ENCODE assay signal across 8 mouse cellular contexts in genomic region chr12:86824860-86825583, GRCm38 (mm10). TPM values are rescaled to one million over a fixed set of nuclear protein-coding genes. Genes with fewer than 3 reads are reported as not detected.
DNase-seq lines count a peak whose midpoint lies in the region; ATAC-seq lines count a peak whose summit lies in the region.

No protein-coding gene starts in this region.

- intact Hi-C loops in gastrocnemius, postnatal 14 days (cut with DNase I; ENCODE audit: low total_unique reads): no loop called here

- peak; percentile 67 for ATAC-seq in activated CD4-positive, CD25-positive, alpha-beta regulatory T cell, adult 4 months

- H3K27me3 ChIP-seq in limb, embryonic 10.5 days (ENCODE audit: low read depth, poor library complexity, severe bottlenecking): no peaks in the 10 kb centered on the region
- peaks cover 19% of the 10 kb centered on the region for H3K27me3 ChIP-seq in midbrain, embryonic 10.5 days (ENCODE audit: low read depth, poor library complexity, severe bottlenecking)

- WGBS in limb, embryonic 10.5 days: 23% methylated on average over 14 of the region's 14 CpGs
- WGBS in midbrain, embryonic 10.5 days: 7% methylated on average over 14 of the region's 14 CpGs

- peak; percentile 58 to 72 for DNase-seq in cerebellum, postnatal 25 days
- DNase-seq in gastrocnemius, postnatal 14 days: peak; percentile 92
- DNase-seq in induced T-regulatory cell, adult 2 months (ENCODE audit: low read depth): peak; percentile 93
- DNase-seq in limb, embryonic 10.5 days (ENCODE audit: low spot score): peak; percentile 55
- peak; percentile 66 for DNase-seq in midbrain, embryonic 10.5 days (ENCODE audit: low spot score)
- DNase-seq in right cerebral cortex, postnatal 4 days: peak; percentile 71
- DNase-seq in yolk sac, embryonic 10.5 days (ENCODE audit: low spot score): peak; percentile 25

- no peaks in the 10 kb centered on the region for H3K9me3 ChIP-seq in limb, embryonic 10.5 days (replicated peaks)
- no peaks in the 10 kb centered on the region for H3K9me3 ChIP-seq in midbrain, embryonic 10.5 days (replicated peaks)

- H3K4me3 ChIP-seq in limb, embryonic 10.5 days: peak overlapping the region; percentile 6; the same call in 1 of the 2 replicates
- H3K4me3 ChIP-seq in midbrain, embryonic 10.5 days: peak overlapping the region; percentile 38

- H3K36me3 ChIP-seq in limb, embryonic 10.5 days: no peaks in the 10 kb centered on the region
- no peaks in the 10 kb centered on the region for H3K36me3 ChIP-seq in midbrain, embryonic 10.5 days

- H3K4me1 ChIP-seq in limb, embryonic 10.5 days: peaks cover 58% of the 10 kb centered on the region
- H3K4me1 ChIP-seq in midbrain, embryonic 10.5 days: peaks cover 75% of the 10 kb centered on the region

- peak overlapping the region; percentile 95 for H3K27ac ChIP-seq in limb, embryonic 10.5 days
- peak overlapping the region; percentile 91 for H3K27ac ChIP-seq in midbrain, embryonic 10.5 days (replicated peaks)

RNA-seq across cellular contexts. Expression of gene Irf2bpl, which starts 59.6 kb away (rescaled TPM):
- polyA plus RNA-seq in activated CD4-positive, CD25-positive, alpha-beta regulatory T cell, adult 4 months (2017; shearing (Covaris generic)): 10 to 100 TPM in 1 of 2 experiments, 1 to 10 TPM in 1; 8.6 to 13.6 TPM
- total RNA-seq in gastrocnemius, postnatal 14 days (2021): 10 to 100 TPM; 41.8 to 42.8 TPM
- 11.9 and 22.6 TPM in 2 replicates for polyA plus RNA-seq in limb, embryonic 10.5 days (2016; fragmentation: Nextera tagmentation; extraction: Ambion mirVana)
- polyA plus RNA-seq in midbrain, embryonic 10.5 days (2016; fragmentation: Nextera tagmentation; extraction: Ambion mirVana): 28.6 and 39.6 TPM in 2 replicates

Comparison
In these comparisons a context has a peak if more than half of its experiments do, and no peak if none do; other contexts are left out.
1. Peak in every context shown above with its lines: DNase-seq, ATAC-seq, H3K4me3 ChIP-seq and H3K27ac ChIP-seq.
2. DNase-seq: peak in every context shown above with its lines; median percentile 93 in induced T-regulatory cell, adult 2 months; 92 in gastrocnemius, postnatal 14 days; 71 in right cerebral cortex, postnatal 4 days; 66 in midbrain, embryonic 10.5 days; 65 in cerebellum, postnatal 25 days; 55 in limb, embryonic 10.5 days; 25 in yolk sac, embryonic 10.5 days.